Mouse (Mus musculus): Measurements from ENCODE around the gene Cit.

DNA sequence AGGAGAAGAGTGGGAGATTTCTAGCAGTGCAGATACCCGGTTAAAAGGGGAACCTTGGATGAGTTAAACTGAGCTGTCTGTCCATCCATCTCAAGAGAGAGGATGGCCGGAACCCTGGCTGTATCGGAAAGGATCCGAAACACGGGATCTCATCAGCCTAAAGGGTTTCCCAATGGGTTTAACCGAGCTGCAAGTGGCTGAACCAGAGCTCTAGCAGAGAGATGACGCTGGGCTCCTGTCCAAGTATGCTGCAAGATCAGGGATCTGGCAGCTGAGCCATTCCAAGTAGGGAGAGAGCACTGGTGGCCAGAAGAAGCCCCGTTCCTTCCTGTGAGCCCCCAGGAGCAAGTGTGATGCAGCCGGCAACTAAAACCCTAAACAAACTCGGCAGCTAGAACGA, 64.0 kb downstream of the Cit start:
- TF ChIP-seq CTCF (IDR thresholded peaks at IDR 0.05; ENCODE audit: control insufficient read depth, insufficient read depth, insufficient replicate concordance, low read depth, low read length) = no peak
- TF ChIP-seq POLR2A (IDR thresholded peaks at IDR 0.05; ENCODE audit: control insufficient read depth, low read depth, low read length) = no peak

All from testis, adult 2 months (tissue).